Mouse (Mus musculus) heart, embryonic 12.5 days (tissue): Measurements from ENCODE around the gene Lrrc42. TPM values are rescaled to one million over a fixed set of nuclear protein-coding genes. Genes with fewer than 3 reads are reported as not detected.

Source experiments
- ATAC-seq: fragments of 200-750 bp; cut with Nextera tagmentation; 2 replicates; pipeline ENCODE4 v1.8.0; 2017; ENCODE audit warnings: moderate TSS enrichment, moderate library complexity; ENCODE audit not compliant: insufficient number of reproducible peaks, low FRiP score
- H3K27ac ChIP-seq: fragments of 300-500 bp; sonication (generic); 2 replicates; pipeline ENCODE4 v1.5.1; 2016; ENCODE audit warnings: mild to moderate bottlenecking, moderate library complexity; ENCODE audit not compliant: poor library complexity, severe bottlenecking
- H3K27me3 ChIP-seq: fragments of 300-500 bp; sonication (generic); replicated peaks from 2 replicates; pipeline ENCODE4 v1.6.1; 2016; ENCODE audit warnings: mild to moderate bottlenecking, moderate library complexity
- H3K36me3 ChIP-seq: fragments of 300-500 bp; sonication (generic); 2 replicates; pipeline ENCODE4 v1.6.1; 2016; ENCODE audit warnings: mild to moderate bottlenecking, moderate library complexity
- H3K4me1 ChIP-seq: fragments of 300-500 bp; sonication (generic); replicated peaks from 2 replicates; pipeline ENCODE4 v1.6.1; 2016; ENCODE audit warnings: mild to moderate bottlenecking
- H3K4me2 ChIP-seq: fragments of 300-500 bp; sonication (generic); 2 replicates; pipeline ENCODE4 v1.6.1; 2016; ENCODE audit warnings: mild to moderate bottlenecking, moderate library complexity
- H3K4me3 ChIP-seq: fragments of 300-500 bp; sonication (generic); 2 replicates; pipeline ENCODE4 v1.5.1; 2016; ENCODE audit warnings: mild to moderate bottlenecking
- H3K9ac ChIP-seq: fragments of 300-500 bp; sonication (generic); 2 replicates; pipeline ENCODE4 v1.6.1; 2016; ENCODE audit warnings: mild to moderate bottlenecking, moderate library complexity
- H3K9me3 ChIP-seq: fragments of 300-500 bp; sonication (generic); replicated peaks from 2 replicates; pipeline ENCODE4 v1.6.1; 2016; ENCODE audit warnings: mild to moderate bottlenecking, moderate library complexity
- WGBS: fragments of 180-500 bp; shearing (Covaris S2); methylation state at CpG from one replicate; pipeline ENCODE4 v1.1.7; 2016; 5-methylcytosine and 5-hydroxymethylcytosine counted together
- polyA plus RNA-seq: library from polyadenylated mRNA; unstranded; fragments of >200 nt; fragmentation: Nextera tagmentation; extraction: Ambion mirVana; gene quantifications from 2 replicates; pipeline ENCODE4 v1.2.1, GENCODE M21; 2016

Lrrc42 gene
- polyA plus RNA-seq, 1 experiment from 2014 or later = 60.2 TPM

- WGBS = 90% methylated on average over 3 of the region's 3 CpGs
- Histone ChIP-seq H3K4me1 (peaks cover 67% of the 10 kb centered on the region), H3K27me3 (no peaks in the 10 kb centered on the region), H3K27ac (no peak overlapping the region), H3K9ac (no peak overlapping the region), H3K4me3 (no peak overlapping the region), H3K4me2 (no peak overlapping the region), H3K9me3 (no peaks in the 10 kb centered on the region), H3K36me3 (peaks cover 7% of the 10 kb centered on the region)
- no peak for ATAC-seq
Measured at GRCm38 (mm10) chr4:107248061-107248460, 5.3 kb downstream of the Lrrc42 start.

DNA sequence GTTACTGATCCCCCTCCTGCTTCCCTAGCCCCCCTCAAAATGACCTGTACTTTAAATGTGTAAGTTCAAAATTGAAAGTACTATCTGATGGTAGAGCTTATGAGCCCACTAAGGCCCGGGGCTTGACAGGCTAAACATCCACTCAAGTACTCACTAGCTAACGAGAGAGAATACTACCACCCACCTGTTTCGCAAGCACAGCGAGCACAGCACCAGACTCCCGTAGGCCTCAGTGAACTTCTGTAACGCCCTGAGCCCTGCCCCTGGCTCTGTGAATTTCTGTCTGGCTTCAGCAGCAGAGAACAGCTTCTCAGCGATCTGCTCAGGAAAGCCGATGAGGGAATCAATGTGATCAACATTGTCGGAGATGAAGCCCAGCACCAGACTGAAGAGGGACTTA lies 6.2 kb downstream of the Lrrc42 start:
- H3K4me2 ChIP-seq = no peak overlapping the region
- H3K36me3 ChIP-seq = peaks cover 13% of the 10 kb centered on the region
- 69% methylated on average over 9 of the region's 9 CpGs for WGBS
- H3K27me3 ChIP-seq = no peaks in the 10 kb centered on the region
- no peaks in the 10 kb centered on the region for H3K9me3 ChIP-seq
- no peak overlapping the region for H3K9ac ChIP-seq
- no peak overlapping the region for H3K4me3 ChIP-seq
- H3K27ac ChIP-seq = no peak overlapping the region
- peaks cover 64% of the 10 kb centered on the region for H3K4me1 ChIP-seq
- no peak for ATAC-seq

- no peak for ATAC-seq
- Histone ChIP-seq H3K27ac (peak overlapping the region; percentile 80), H3K36me3 (peaks cover 23% of the 10 kb centered on the region), H3K4me3 (no peak overlapping the region), H3K4me2 (no peak overlapping the region), H3K9me3 (no peaks in the 10 kb centered on the region), H3K27me3 (no peaks in the 10 kb centered on the region), H3K4me1 (peaks cover 58% of the 10 kb centered on the region), H3K9ac (no peak overlapping the region)
- WGBS = 25% methylated on average over 1 of the region's 1 CpGs
Measured at GRCm38 (mm10) chr4:107246040-107246439, 7.3 kb downstream of the Lrrc42 start.

GRCm38 (mm10) chr4:107245368-107245767 lies 8.0 kb downstream of the Lrrc42 start:
- Histone ChIP-seq H3K4me3 (no peak overlapping the region), H3K4me1 (peaks cover 53% of the 10 kb centered on the region), H3K9me3 (no peaks in the 10 kb centered on the region), H3K27me3 (no peaks in the 10 kb centered on the region), H3K9ac (no peak overlapping the region), H3K4me2 (no peak overlapping the region), H3K36me3 (peaks cover 29% of the 10 kb centered on the region), H3K27ac (peak overlapping the region; percentile 80; the same call in 1 of the 2 replicates)
- no peak; the same call in 1 of the 2 replicates for ATAC-seq
- WGBS = 56% methylated on average over 2 of the region's 2 CpGs

GRCm38 (mm10) chr4:107243365-107244333 lies 9.7 kb downstream of the Lrrc42 start:
- Histone ChIP-seq H3K9me3 (no peaks in the 10 kb centered on the region), H3K4me1 (peaks cover 37% of the 10 kb centered on the region), H3K4me3 (no peak overlapping the region), H3K27ac (peak overlapping the region; percentile 11), H3K9ac (no peak overlapping the region), H3K36me3 (peaks cover 45% of the 10 kb centered on the region), H3K27me3 (no peaks in the 10 kb centered on the region), H3K4me2 (no peak overlapping the region; the same call in 1 of the 2 replicates)
- WGBS = 59% methylated on average over 6 of the region's 6 CpGs
- ATAC-seq = no peak

DNA sequence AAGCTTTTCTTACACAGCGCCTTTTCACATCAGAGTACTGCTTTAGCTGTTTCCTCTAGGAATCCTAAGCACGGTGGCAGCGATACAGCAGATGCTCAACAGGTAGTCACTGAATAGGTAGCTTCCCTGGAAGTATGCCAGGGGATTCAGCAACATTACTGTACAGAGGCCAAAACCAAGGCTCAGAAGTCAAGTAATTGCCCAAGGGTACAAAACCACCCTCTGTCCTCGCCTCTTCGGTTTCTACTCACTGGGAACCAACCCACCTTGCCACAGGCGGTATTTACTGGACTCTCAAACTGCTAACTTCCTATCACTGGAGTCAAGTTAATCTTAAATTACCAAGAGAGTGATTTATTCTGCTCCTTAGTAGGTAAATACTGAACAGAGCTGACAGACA lies 13.1 kb downstream of the Lrrc42 start:
- no peaks in the 10 kb centered on the region for H3K9me3 ChIP-seq
- WGBS = 94% methylated on average over 6 of the region's 6 CpGs

GRCm38 (mm10) chr4:107238253-107238652 lies 15.1 kb downstream of the Lrrc42 start:
- H3K9ac ChIP-seq = no peak overlapping the region
- no peak for ATAC-seq
- H3K36me3 ChIP-seq = peaks cover 84% of the 10 kb centered on the region
- 0 out of 2 replicates have a peak, but pooled peaks cover 3% of the 10 kb centered on the region for H3K4me1 ChIP-seq
- 0 out of 2 replicates have a peak, but pooled peaks cover 3% of the 10 kb centered on the region for H3K27me3 ChIP-seq
- WGBS = 78% methylated on average over 2 of the region's 2 CpGs
- no peaks in the 10 kb centered on the region for H3K9me3 ChIP-seq
- no peak overlapping the region for H3K27ac ChIP-seq
- H3K4me2 ChIP-seq = no peak overlapping the region
- no peak overlapping the region for H3K4me3 ChIP-seq

More for the DNA sequence above, 13.1 kb downstream of the Lrrc42 start:
- Histone ChIP-seq H3K4me3 (no peak overlapping the region), H3K27ac (no peak overlapping the region), H3K27me3 (no peaks in the 10 kb centered on the region), H3K4me2 (no peak overlapping the region), H3K4me1 (peaks cover 16% of the 10 kb centered on the region), H3K9ac (no peak overlapping the region), H3K36me3 (peaks cover 69% of the 10 kb centered on the region)
- ATAC-seq = no peak

GRCm38 (mm10) chr4:107232219-107232618 lies 21.1 kb downstream of the Lrrc42 start:
- H3K4me3 ChIP-seq = no peak overlapping the region
- H3K27me3 ChIP-seq = peaks cover 19% of the 10 kb centered on the region
- ATAC-seq = no peak
- H3K4me1 ChIP-seq = no peaks in the 10 kb centered on the region
- H3K27ac ChIP-seq = no peak overlapping the region
- H3K9ac ChIP-seq = no peak overlapping the region
- H3K4me2 ChIP-seq = no peak overlapping the region
- WGBS = 24% methylated on average over 3 of the region's 3 CpGs
- peaks cover 40% of the 10 kb centered on the region for H3K36me3 ChIP-seq
- H3K9me3 ChIP-seq = no peaks in the 10 kb centered on the region

GRCm38 (mm10) chr4:107226313-107226712 lies 27.0 kb downstream of the Lrrc42 start:
- Histone ChIP-seq H3K4me2 (no peak overlapping the region), H3K27me3 (peaks cover 22% of the 10 kb centered on the region)
- WGBS = 83% methylated on average over 2 of the region's 2 CpGs

GRCm38 (mm10) chr4:107223225-107224204 lies 29.8 kb downstream of the Lrrc42 start:
- H3K4me3 ChIP-seq = no peak overlapping the region
- H3K36me3 ChIP-seq = no peaks in the 10 kb centered on the region
- no peaks in the 10 kb centered on the region for H3K4me1 ChIP-seq
- 76% methylated on average over 11 of the region's 11 CpGs for WGBS
- H3K27me3 ChIP-seq = peaks cover 16% of the 10 kb centered on the region; the same call in 1 of the 2 replicates
- peak; percentile 61; the same call in 1 of the 2 replicates for ATAC-seq
- no peak overlapping the region for H3K9ac ChIP-seq
- no peak overlapping the region for H3K27ac ChIP-seq
- no peaks in the 10 kb centered on the region for H3K9me3 ChIP-seq
- H3K4me2 ChIP-seq = no peak overlapping the region

More at GRCm38 (mm10) chr4:107226313-107226712, 27.0 kb downstream of the Lrrc42 start:
- peaks cover 2% of the 10 kb centered on the region; the same call in 1 of the 2 replicates for H3K36me3 ChIP-seq
- H3K4me1 ChIP-seq = no peaks in the 10 kb centered on the region
- ATAC-seq = no peak
- no peak overlapping the region for H3K27ac ChIP-seq
- no peak overlapping the region for H3K9ac ChIP-seq
- no peak overlapping the region for H3K4me3 ChIP-seq
- no peaks in the 10 kb centered on the region for H3K9me3 ChIP-seq
